Mouse (Mus musculus) embryo, embryonic 11.5 days (tissue): ENCODE results near the gene Zbtb39.
A peak's percentile ranks its signal among the peaks of the same experiment; 100 is the strongest.
"Not testable (repeated sequence)": the region's sequence is repeated elsewhere in the genome, so short reads cannot be mapped to it uniquely, and the experiment has no call there.

ENCODE experiments used
- DNase-seq: peaks from one replicate; pipeline ENCODE4 v3.0.0-alpha.2; 2012; ENCODE audit warnings: low read depth, low spot score

Gene Zbtb39

DNA sequence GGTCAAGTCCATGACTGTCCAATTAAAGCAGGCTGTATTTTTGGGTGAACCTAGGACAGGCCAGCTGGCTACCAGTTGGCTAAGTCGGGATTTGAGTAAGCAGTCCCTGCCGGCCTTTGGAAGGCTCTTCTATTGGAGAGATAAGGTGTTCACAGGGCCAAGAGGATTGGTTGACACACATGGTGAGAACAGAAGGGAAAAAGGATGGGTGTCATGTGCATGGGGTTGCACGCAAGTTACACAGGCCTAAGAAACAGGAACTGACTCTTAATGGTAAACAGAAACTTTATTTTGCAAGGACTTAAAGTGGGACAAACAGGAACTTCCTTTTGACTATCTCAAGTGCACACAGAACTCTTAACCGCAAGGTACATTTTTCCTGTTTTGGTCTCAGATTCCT lies 2.4 kb upstream of the Zbtb39 start:
- no peak for DNase-seq

DNA sequence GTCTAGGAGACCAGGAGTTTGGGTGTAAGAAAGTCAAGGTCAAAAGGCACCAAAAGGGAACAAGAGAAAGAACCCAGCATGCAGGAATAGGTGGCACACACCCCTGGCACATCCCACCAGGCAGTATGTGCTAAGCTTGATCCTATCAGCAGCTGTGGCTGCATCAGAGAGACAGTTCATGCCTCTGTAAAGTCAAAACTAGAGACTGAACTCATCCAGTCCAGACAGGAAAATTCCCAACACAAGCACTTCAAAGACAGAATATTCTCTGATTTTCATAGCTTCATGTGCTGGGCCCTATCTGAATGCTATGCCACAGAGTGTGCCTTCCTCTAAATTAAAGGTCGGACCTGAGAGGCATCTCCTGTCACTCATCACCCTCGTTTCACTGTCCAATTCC lies 1.8 kb upstream of the Zbtb39 start:
- DNase-seq = no peak

DNA sequence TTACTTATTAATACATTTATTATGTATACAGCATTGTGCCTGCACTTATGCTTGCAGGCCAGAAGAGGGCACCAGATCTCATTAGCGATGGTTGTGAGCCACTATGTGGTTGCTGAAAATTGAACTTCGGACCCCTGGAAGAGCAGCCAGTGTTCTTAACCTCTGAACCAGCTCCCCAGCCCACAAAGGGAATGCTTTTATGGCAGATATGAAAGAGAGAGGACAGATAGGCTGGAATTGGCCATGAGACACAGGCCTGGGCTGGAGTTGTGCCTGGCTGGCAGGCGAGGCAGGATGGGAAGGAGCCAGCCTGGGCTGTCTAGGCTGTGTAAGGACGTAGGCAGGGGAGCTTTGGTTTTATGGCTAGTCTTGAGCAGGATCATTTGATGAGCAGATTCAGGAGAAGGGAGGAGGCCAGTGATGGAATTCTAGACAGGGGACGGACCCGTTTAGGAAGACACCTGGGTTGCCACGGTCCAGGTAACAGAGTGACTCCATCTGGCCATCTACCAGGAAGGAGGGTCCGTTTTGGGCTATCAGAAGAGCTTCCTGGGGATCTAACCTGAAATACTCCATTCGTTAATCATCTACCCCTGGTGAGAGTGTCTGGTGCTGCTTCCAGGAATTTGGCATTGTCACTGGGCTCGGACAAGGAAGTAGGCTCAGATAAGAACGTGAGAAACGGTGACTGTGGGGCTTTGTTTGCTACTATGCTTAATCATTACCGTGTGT lies 1.0 kb upstream of the Zbtb39 start:
- DNase-seq = peak; percentile 38

DNA sequence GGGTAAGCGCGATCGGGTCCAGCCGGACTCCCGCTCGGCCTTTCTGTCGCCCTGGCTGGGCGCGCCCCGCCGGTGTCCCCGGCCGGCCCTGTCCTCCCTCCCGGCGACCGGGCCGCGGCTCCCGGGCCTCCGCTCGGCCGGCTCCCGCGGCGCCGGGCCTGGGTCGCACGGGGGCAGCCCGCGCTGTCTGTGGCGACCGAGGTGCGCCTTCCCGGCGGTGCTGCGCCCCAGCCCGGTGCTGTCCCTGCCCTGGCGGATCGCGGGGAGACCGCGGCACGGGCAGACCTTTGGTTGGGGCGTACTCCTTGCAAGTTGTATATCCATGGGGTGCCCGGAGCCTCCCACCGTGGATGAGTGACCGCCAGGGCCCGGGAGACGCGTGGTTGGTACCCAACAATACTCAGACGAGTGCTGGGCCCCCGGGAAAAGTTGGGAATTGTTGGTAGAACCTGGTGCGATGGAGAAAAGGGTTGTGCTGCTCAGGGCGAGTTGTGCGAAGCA lies 373 bp downstream of the Zbtb39 start:
- peak; percentile 19 for DNase-seq

DNA sequence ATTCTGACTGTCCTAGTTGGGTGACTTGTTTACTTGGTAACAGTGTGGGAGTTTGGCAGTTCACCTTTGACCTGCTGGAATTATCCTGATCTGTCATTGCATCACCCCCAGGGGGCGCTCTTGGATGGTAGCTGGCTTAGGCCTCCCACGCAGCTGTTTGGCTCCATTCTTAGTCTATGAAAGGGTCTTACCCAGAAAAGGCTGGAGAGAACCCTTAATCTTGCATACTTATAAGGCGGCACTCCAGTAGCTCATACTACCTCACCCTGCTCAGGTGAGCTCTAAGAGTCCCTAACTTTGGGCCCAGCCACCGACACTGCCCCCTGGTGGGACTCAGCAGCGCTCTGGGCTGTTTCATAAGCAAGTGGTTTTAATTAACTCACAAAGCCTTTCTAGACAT lies 5.3 kb downstream of the Zbtb39 start:
- DNase-seq = peak; percentile 7

DNA sequence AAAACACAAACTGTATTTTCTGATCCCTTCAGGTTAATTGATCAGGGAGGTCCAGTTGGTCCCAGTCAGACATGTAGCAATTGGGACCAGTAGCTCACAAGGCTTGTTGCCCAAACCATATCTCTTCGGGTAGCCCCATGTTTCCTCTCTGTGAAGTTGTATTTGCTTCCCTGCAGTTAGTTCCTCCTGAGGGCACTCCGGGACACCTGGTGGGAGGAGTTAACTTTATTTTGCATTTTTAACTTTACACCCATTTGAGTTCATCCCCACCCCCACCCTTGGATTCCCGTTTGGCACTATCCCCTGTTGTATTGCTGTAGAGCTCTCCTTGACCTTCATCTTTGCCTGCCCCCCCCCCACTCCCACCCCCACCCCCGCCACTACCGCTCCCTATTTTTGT lies 6.5 kb downstream of the Zbtb39 start:
- DNase-seq = no peak

DNA sequence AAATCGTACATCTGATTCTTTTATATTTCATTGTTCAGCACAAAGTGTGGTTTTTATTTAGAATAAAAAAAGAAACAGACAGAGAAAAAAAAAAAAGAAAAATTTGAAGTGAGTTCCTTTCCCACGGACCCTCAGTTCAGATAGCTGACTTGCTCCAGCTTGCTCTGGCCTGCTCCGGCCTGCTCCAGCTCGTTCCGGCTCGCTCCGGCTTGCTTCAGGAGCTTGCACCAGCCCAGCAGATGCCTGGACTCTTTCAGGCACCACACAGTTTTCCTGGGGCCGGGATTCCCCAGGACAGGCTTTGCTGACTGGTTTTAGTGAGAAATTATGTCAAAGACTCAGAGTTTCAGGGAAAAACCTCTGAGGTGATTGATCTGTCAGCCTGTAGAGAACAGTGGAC lies 7.9 kb downstream of the Zbtb39 start:
- no peak for DNase-seq

DNA sequence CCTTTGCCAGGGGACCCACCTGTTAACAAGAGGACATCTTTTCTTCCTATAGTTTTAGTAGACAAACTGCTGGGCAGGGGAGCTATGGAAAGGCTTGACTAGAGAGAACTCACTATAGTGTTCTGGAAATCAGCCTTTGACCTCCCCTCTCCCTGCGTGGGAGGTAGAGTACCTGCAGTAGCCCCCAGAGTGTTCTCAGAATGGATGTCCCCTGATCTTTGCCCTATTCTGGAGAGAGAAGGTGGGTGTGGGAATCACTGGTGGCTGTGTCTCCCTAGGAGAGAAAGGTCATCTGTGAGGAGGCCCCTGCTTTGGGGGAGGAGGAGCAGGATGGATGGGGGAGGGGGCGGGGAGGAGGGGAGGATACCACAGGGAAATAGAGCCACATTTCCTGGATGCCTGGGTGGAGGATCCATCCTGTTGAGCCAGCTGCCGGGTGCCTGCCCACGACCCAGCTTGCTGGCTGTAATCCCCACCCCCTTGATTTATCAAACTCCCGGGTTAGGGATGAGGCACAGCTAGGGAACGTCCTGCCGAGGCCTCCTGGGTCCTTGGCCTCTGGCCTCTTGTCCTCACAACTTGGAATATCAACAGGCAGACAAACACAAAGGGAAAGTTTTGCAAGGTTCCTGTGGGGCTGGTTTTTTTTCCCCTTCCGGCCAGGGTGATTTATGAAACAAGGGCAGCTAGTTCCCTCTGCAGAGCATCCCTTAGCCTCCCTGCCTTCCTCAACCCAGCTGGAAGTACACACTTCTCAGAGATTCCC lies 9.7 kb downstream of the Zbtb39 start:
- peak; percentile 22 for DNase-seq

DNA sequence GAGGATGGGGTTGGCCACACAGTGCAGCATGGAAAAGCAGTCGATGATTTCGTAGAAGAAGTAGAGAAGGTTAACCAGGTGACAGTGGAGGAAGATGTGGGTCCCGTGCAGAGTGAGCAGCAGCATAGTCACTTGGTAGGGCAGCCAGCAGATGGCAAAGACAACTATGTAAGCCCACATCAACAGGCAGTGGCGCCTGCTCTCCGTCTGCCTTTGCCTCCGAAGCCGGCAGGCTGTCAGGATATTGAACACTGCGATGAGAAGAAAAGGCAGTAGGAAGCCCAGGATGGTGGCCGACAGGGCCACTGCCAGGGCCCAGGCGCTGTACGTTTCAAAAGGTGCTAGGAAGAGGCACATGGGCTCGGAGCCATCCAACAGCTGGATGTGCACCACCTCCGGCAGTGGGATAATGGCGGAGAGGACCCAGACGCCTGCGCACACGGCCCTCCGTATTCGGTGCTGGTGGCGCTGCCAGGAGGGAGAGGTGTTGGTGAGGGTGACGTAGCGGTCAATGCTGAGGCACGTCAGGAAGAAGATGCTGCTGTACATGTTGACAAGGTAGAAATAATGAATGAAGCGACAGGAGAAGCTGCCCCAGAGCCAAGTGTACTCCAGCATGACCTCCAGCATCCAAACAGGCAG lies 10.9 kb downstream of the Zbtb39 start:
- DNase-seq = no peak

DNA sequence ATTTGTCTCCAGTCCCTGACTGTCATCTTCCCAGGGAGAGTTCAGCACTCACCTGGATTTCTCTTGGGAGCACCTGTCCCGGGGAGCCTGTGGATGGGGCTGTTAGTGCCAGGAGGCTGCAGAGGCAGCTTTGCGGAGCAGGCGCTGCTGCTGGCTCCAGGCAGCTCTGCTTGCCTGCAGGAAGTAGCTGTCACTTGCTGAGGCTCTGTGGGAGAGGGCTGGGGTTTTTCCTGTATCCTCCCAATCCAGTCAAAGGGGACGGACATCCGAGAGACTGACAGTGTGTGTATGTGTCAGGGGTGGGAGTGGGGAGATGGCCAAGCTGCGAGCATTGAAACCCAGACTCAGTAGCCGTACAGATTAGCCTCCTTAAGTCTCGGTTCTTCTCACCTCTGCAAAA lies 12.2 kb downstream of the Zbtb39 start, which contains the start of gene Gpr182:
TSS of gene Gpr182 (minus strand) at position 185 of the 400 bp plus-strand sequence.
- no peak for DNase-seq

DNA sequence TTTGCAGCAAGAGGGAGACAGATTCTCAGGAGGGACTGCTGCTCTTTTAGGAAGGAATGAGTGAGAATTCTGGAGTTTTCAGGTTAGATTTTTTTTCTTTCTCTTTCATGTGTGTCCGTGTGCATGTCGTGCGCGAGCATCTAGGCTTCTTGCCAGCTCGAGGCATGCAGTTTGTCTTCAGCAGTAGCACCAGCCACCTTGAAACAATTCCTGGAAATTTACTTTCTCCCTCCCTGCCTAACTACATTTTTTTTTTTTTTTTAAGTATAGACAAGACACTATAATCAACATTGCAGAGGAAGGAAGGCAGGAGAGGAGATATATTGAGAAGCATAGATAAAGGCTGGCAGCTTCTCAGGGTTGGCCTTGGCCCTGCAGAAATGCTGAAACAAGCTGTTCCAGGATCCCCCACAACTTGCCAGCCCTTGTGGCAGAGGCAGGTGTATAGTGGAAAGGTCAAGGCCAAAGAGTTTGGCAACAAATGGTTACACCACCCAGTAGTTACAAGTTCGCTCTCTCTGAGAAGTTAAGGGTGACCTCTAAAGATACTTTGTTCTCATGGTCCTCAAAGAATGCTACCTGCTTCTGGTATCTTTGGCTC lies 15.3 kb downstream of the Zbtb39 start:
- DNase-seq = no peak

DNA sequence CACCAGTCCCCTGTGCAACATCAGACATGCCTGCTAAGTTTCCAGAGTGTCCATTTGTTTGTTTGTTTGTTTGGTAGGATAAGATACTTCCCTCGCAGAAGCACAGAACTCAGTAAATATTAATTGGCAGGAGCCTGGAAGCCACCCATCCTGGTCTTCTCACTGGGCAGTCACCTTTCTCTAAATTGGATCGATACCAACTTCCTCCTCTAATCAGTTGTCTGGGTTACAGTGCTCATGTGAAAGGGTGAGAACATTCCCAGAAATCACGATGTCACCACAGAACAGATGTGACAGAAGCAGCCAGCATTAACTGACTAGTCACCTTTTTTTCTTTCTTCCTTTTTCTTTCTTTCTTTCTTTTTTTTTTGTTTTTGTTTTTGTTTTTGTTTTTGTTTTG lies 15.9 kb downstream of the Zbtb39 start:
- no peak for DNase-seq

DNA sequence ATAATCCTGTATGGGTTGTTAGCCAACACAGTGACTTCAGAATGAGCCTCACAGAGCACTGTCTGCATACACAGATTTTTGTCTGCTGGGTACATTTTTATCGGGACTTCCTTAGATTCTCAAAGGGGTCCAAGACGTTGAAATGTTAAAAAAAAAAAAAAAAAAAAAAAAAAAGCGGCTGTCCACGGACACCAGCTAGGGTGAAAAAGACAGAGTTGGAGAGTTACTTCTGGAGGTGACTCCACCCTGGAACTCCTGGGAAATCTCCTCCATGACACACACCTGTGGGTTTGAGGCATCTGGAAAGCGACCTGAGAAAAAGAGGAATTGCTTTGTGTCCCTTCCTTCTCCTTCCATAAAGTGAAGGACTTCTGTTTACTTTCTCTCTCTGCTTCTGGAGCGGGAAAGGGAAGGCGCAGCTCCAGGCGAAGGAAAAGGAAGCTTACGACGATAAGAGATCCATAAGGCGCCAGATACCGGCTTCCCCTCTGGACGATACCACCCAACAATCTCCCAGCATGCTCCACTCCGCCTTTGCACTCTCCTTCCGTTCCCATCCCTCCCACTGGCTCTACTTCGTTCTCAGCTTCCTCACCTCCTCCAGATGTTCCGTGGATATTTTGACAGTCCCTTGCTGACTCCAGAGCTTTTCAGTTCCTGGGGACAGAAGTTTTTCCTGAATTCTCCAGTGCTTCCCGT lies 16.6 kb downstream of the Zbtb39 start:
- DNase-seq = no peak

DNA sequence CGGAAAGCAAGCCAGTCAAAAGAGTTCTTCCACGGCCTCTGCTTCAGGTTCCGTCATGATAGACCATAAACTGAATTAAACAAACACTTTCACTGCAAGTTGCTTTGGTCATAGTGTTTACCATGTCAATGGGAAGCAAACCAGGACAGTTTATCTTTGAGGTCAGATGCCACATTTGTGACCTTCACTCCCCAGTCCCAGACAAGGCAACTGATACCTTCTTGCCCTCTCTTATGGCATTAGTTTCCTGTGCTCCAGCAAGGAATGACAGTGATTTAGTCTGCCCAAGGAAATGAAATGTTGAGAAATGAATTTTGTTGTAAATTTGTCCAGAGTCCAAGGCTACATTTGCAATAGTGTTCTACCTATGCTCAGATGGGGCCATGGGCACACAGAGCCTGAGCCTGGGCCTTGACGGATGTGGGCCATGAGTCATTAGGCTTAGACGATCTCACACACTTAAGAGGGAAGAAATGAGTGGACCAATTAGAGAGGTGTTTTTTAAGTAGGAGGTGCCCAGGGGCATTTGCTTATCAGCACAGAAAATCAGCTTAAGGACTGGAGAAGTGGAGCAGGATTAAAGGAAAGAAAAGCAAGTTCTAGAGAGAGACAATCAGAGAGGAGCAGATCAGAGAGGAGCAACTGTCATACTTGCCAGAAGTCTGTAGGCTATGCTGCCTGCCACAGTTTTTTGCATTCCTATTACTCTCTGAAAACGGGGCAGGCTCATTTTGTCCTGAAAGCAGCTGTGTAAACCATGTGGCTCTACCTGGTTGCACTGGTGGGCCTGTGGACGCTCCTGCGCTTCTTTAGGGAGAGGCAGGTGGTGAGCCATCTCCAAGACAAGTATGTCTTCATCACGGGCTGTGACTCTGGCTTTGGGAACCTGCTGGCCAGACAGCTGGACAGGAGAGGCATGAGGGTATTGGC lies 20.1 kb downstream of the Zbtb39 start, which contains the start of the genes Rdh1 and Rdh16f1:
TSS of gene Rdh1 (plus strand) at position 541 of the 930 bp plus-strand sequence.
TSS of gene Rdh16f1 (plus strand) at position 607 of the 930 bp plus-strand sequence.
- no peak for DNase-seq

DNA sequence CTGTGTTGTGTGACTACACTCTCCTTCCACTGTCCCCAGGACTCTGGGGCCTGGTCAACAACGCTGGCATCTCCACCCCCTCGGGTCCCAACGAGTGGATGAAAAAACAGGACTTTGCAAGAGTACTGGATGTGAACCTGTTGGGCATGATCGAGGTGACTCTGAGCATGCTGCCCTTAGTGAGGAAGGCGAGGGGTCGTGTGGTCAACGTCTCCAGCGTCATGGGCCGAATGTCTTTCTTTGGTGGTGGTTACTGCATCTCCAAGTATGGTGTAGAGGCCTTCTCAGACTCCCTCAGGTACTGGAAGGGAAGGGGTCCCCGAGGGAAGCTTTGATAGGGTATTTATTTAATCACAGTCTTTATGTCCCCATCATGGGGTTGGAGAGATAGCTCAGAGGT lies 23.6 kb downstream of the Zbtb39 start:
- DNase-seq = not testable (repeated sequence)

DNA sequence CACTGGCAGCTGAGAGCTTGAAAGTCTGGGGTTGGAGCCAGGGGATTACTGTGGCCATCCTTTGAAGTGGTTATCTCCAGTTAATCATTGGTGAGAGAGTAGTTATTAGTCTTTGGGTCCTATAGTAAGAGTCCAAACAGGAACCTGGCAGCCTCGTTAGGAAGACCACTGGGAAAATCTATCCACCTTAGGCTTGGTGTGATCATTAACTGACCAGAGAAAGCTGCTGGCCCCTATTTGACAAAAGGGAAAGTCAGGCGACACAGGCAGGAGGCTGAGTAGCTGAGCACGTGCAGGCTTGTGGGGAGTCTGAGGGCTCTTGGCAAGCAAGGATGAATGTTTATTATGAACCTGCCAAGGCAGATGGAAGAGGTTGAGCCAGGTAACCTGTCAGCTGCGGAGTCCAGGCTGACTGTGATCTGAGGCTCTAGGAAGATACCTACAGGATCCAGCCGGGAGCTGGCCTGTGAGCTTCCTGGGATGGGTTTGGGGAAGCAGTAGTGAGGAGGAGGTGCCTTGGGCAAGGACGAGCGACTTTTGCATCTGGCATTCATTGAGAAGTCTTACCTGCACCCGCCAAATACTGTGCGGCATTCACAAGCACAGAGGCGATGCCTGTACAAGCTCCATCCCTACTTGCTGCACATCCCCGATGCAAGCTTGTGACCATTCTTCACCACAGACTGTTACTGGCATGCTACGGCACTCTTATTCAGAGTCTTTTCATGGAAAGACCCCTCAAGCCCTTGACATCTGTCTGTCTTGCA lies 24.8 kb downstream of the Zbtb39 start:
- no peak for DNase-seq

DNA sequence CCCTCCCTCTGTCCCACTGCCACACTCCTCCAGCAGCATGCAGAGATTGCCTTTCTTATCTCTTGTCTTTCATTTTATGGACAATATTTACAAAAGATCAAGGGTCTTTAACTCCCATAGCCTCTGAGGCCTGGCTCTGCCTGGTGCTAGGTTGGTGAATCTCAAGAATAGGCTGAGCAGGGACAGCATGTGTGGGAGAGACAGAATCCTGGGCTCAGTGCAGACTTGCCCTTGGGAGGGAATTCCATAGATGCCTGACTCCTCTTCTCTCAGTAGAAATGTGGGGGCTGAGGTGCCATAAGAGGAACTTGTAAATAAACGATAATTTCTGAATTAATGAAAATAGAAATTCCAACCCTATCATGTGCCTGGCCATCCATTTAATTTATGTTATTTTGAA lies 27.2 kb downstream of the Zbtb39 start:
- DNase-seq = no peak

DNA sequence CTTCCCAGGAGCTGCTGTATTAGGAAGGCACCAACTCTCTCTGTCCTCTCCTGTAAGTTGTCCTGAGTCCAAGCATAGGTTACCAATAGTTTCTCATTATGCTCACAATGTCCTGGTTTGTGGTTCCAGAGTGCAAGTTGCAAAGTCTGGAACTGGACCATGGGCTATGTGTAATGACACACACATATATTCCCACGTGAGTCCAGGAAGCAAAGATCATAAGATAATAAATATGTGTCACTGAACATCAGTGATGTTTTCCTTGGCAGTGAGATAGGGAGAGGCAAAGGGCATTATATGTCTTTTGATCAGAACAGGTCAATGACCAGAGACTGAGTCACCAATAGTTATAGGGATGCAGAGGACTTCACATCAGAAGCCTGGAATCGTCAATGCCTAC lies 36.7 kb downstream of the Zbtb39 start, which contains the start of gene Rdh9:
TSS of gene Rdh9 (plus strand) at position 376 of the 400 bp plus-strand sequence.
- DNase-seq = no peak

DNA sequence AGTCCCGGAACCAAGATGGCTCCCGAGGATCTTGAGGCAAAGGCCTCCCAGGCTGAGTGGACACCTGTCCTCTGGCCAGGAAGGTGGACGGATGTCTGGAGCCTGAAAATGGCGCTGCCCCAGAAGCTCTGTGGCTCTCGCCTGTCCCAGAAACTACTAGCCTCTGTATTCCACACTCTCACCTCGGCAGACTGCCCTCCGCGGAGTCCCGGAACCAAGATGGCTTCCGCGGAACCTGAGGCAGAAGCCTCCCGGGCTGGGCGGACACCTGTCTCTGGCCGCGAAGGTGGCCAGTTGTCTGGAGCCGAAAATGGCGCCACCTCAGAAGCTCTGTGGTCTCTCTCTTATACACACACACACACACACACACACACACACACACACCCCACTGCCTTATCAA lies 43.0 kb downstream of the Zbtb39 start:
- not testable (repeated sequence) for DNase-seq
